Mouse (Mus musculus): ENCODE data around the gene Cenpt.
A peak's percentile ranks its signal among the peaks of the same experiment; 100 is the strongest.
"Not testable (repeated sequence)": the region's sequence is repeated elsewhere in the genome, so short reads cannot be mapped to it uniquely, and the experiment has no call there.

The Cenpt gene

GRCm38 (mm10) chr8:105854303-105854702 lies 1.2 kb upstream of the Cenpt start:
- peak; percentile 20 to 41 for DNase-seq

GRCm38 (mm10) chr8:105852146-105852729 lies 840 bp downstream of the Cenpt start:
- no peak for DNase-seq

- peak; percentile 94 to 95 for DNase-seq
Measured at GRCm38 (mm10) chr8:105851651-105852143, 1.4 kb downstream of the Cenpt start.

GRCm38 (mm10) chr8:105850611-105851010 lies 2.5 kb downstream of the Cenpt start:
- DNase-seq: no peak

GRCm38 (mm10) chr8:105850014-105850413 lies 3.1 kb downstream of the Cenpt start:
- DNase-seq: no peak

GRCm38 (mm10) chr8:105846678-105847077 lies 6.4 kb downstream of the Cenpt start:
- DNase-seq: no peak

- DNase-seq: no peak
Measured at GRCm38 (mm10) chr8:105839209-105839608, 13.9 kb downstream of the Cenpt start.

- DNase-seq: no peak
Measured at GRCm38 (mm10) chr8:105836991-105837390, 16.1 kb downstream of the Cenpt start.

- peak; percentile 80 to 83 for DNase-seq
Measured at GRCm38 (mm10) chr8:105835318-105835717, 17.8 kb downstream of the Cenpt start.

- not testable (repeated sequence) for DNase-seq
Measured at GRCm38 (mm10) chr8:105833740-105834139, 19.3 kb downstream of the Cenpt start.

GRCm38 (mm10) chr8:105826861-105827848 lies 25.9 kb downstream of the Cenpt start, which contains the start of the genes Ranbp10 and Tsnaxip1:
Gene Ranbp10, minus strand, starts transcription at chr8:105827350.
Gene Tsnaxip1, plus strand, starts transcription at chr8:105827731.
- DNase-seq: peak; percentile 94 to 97

GRCm38 (mm10) chr8:105826379-105826778 lies 26.7 kb downstream of the Cenpt start:
- DNase-seq: peak in 1 of 2 experiments; percentile 21

- no peak for DNase-seq
Measured at GRCm38 (mm10) chr8:105825506-105825905, 27.6 kb downstream of the Cenpt start.

- no peak for DNase-seq
Measured at GRCm38 (mm10) chr8:105820925-105821324, 32.2 kb downstream of the Cenpt start.

GRCm38 (mm10) chr8:105819659-105820058 lies 33.4 kb downstream of the Cenpt start:
- no peak for DNase-seq

GRCm38 (mm10) chr8:105813241-105813640 lies 39.8 kb downstream of the Cenpt start:
- DNase-seq: no peak

GRCm38 (mm10) chr8:105812511-105812910 lies 40.6 kb downstream of the Cenpt start:
- no peak for DNase-seq

- no peak for DNase-seq
Measured at GRCm38 (mm10) chr8:105811543-105811942, 41.5 kb downstream of the Cenpt start.

- no peak for DNase-seq
Measured at GRCm38 (mm10) chr8:105811061-105811460, 42.0 kb downstream of the Cenpt start.

GRCm38 (mm10) chr8:105810245-105810786 lies 42.8 kb downstream of the Cenpt start:
- no peak for DNase-seq

- DNase-seq: peak in 1 of 2 experiments; percentile 26
Measured at GRCm38 (mm10) chr8:105808480-105808879, 44.6 kb downstream of the Cenpt start.

GRCm38 (mm10) chr8:105807766-105808165 lies 45.3 kb downstream of the Cenpt start:
- peak in 1 of 2 experiments; percentile 30 for DNase-seq

GRCm38 (mm10) chr8:105805964-105806363 lies 47.1 kb downstream of the Cenpt start:
- no peak for DNase-seq
